Mouse (Mus musculus) left cerebral cortex, adult 2 months (tissue): Measurements from ENCODE around the gene Kif15. TPM values are rescaled to one million over a fixed set of nuclear protein-coding genes. Genes with fewer than 3 reads are reported as not detected.

Experiments used
- DNase-seq, 2 experiments: peaks; one replicate each; pipeline ENCODE4 v3.0.0; 2021 to 2022; ENCODE audit warnings: low spot score in 2 of 2, mixed read lengths in 1 of 2; ENCODE audit errors: extremely low spot score in 1 of 2
- H3K27ac ChIP-seq: fragments of 200-600 bp; 2 replicates; pipeline ENCODE4 v1.8.1; 2022
- H3K4me3 ChIP-seq: fragments of 200-600 bp; 2 replicates; pipeline ENCODE4 v1.8.1; 2022
- CTCF ChIP-seq: fragments of 200-600 bp; IDR thresholded peaks from 2 replicates; pipeline ENCODE4 v1.8.1; 2022; ENCODE audit warnings: antibody characterized with exemption, mild to moderate bottlenecking, moderate library complexity
- intact Hi-C: fragments of 180-260 bp; cut with DNase I; formaldehyde crosslinking; loops from one replicate; pipeline ENCODE4 v1.15.1; 2025
- long read RNA-seq, 2 experiments: library from polyadenylated mRNA; stranded (forward); transcript quantifications; one replicate each; pipeline ENCODE4 v2.0.0; 2021; ENCODE audit warnings: borderline mapping rate in 2 of 2
- total RNA-seq, 2 experiments: library from RNA; stranded (reverse); gene quantifications; 2 replicates each; pipeline ENCODE4 v1.2.3; 2021

Kif15 gene
- total RNA-seq, result 1 to 10 TPM; 1.3 to 1.5 TPM
- long read RNA-seq, experiment 1, result 0 reads
- long read RNA-seq, experiment 2, result 0 reads

DNA sequence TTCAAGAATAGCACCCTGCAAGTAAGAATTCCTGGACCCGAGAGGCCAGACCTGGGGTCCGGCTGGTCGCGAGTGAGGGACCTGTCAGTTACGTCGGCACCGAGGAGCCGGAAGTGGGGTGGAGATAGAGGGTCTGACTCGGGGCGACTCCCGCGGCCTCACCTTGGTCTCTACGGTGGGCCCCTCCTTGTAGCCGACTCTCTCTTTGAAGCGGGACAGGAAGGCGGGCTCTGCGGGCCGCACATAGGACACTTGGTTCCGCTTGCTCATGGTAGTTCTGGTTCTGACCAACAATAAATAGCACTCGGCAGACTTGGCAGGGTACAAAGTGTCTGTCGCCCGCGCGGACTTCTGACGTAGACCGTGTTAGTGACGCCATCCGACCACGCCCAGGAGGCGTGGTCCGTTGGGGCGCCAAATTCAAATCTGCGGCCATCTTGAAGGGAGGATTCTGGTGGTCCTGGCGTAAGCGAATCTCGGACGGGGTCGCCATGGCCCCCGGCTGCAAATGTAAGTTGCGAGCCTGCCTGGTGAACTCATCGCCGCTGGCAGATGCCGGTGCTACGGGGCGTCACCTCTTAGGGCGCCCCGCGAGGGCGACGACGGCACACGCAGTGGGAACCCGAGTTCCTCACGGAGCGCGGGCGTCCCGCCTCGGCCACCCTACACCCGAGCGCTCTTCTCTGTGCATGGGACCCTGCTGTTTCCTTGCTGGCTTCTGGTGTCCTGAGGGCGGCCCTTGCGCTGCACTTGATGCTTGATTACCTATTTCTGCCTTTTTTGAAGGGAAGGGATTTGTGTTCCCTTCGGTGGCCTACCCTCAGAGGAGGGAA is at the start of gene Kif15, which contains the start of gene 1110059G10Rik:
Gene Kif15 (plus strand): TSS at position 404 of the 833 bp plus-strand sequence.
Gene 1110059G10Rik (minus strand): TSS at position 358 of the 833 bp plus-strand sequence.
- intact Hi-C loops, result loop anchor here (1.0 to 5.0 kb wide), 3 partner anchors 28 to 161 kb away; partner anchors contain the start of genes Exosc7, Tmem42, Zdhhc3 and Zfp105
- peak; percentile 31 for TF ChIP-seq CTCF
- Histone ChIP-seq H3K4me3 (peak within 1 kb of the TSS; percentile 91), H3K27ac (peak within 1 kb of the TSS; percentile 97)
- peak; percentile 92 to 95 for DNase-seq

DNA sequence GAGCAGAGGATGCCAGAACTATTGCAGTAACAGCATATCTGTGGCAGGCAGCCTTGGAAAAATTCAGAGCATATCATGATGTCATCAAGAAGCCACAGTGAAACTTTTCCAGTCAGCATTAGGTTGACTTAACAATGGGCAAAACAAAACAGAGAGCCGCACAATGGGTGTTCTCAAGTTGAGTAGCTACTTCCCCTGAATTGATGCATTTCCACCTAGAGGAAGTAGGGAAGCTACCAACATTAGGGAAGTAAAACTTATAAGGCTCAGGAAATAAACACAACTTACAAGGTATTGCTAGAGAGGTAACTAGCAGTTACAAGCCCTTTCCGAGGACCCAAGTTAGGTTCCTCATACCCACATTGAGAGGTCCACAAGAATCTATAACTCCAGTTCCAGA is 49.8 kb upstream of the Kif15 start:
- no peak for TF ChIP-seq CTCF
- no peak overlapping the region for H3K27ac ChIP-seq
- intact Hi-C loops, result no loop called here
- H3K4me3 ChIP-seq, result no peak overlapping the region
- DNase-seq, result no peak

DNA sequence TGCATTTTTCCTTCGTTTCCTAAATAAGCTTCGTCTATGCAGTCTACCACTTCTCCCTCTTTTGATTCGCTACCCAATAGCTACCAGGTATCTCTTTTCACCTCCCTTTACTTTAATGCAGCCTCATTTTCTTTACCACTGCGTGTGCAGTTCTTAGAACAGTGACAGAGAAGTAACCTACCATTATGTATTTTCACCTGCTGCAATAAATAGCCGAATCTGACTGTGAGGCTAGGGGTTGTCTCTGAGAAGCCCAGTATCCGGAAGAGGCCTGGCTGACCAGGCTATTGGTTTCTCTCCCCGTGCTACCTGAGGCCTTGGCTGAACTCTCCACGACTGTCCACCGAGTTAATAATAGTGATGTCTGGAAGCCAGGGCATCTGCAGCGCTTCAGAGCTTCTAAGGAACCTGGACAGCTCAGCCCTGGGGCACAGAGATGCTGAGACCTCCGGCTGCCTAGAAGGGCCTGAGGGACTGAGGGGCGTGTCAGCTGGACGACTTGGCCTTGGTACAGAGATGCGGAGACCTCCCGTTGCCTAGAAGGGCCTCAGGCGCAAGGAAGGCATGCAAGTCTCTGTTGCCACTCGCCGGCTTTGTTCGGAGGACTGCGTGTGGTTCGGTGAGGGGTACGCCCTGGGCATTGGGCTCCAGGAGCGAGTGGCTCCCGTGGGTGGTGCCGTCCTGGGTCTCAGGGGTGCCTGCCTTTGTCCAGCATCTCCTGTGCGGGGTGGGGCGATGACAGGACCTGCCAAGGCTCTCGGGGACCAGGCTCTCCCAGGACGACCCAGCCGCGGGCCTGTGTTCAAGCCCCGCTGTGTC is 47.9 kb upstream of the Kif15 start:
- TF ChIP-seq CTCF, result no peak
- no peak overlapping the region; the same call in 1 of the 2 replicates for H3K27ac ChIP-seq
- intact Hi-C loops, result no loop called here

DNA sequence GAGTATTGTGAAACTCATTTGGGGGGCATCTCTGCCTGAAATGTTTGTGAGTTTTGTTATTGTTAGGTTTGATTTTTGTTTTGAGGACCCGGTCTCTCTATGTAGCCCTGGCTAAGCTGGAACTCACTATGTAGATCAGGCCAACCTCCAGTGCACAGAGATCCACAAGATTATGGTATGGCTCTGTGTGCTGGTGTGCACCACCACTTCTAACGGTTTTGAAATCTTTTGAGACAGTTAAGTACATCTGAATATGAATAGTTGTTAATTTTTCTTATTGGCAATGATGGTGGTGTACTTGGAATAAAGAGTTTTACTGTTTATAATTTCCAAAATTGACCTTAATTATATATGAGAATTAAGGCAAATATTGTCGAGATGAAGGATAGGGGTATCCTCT is 28.4 kb upstream of the Kif15 start:
- intact Hi-C loops, result loop anchor here (1.0 to 2.0 kb wide), 2 partner anchors 28 to 56 kb away; partner anchors contain the start of genes 1110059G10Rik, Kif15 and Zfp445
- no peak for TF ChIP-seq CTCF
- peak overlapping the region; percentile 71 for H3K27ac ChIP-seq
- DNase-seq, result no peak
- H3K4me3 ChIP-seq, result peak overlapping the region; percentile 71

More for the DNA sequence above, 47.9 kb upstream of the Kif15 start:
- peak; percentile 35 to 38 for DNase-seq
- peak overlapping the region; percentile 55 for H3K4me3 ChIP-seq

DNA sequence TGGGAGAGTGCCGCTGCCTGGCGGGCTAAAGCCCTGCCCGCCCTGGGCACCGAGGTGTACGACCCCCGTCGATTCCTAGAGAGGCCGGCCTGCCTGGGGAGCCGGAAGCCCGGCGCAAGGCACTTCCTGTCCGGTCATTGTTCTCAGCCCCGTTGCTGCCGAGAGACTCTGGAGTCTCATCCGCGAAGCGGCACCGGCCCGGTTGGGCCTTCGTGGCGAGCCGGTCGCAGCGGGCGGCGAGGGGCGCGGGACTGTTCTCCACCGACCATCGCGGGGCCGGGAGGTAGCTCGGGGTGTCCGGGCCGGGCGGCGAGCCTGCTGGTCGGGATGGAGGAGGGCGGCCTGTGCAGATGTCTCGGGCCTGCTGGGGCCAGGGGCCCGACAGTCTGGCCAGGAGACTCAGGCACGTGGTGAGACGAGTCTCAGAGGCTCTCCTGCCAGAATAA is 27.9 kb upstream of the Kif15 start, which contains the start of gene Zfp105:
Gene Zfp105 (plus strand): TSS at position 137 of the 446 bp plus-strand sequence.
- no peak; the same call in 1 of the 2 replicates for TF ChIP-seq CTCF
- peak; percentile 58 to 59 for DNase-seq
- Histone ChIP-seq H3K27ac (peak within 1 kb of the TSS; percentile 71), H3K4me3 (peak within 1 kb of the TSS; percentile 71)
- intact Hi-C loops, result loop anchor here (1.0 to 2.0 kb wide), 2 partner anchors 28 to 57 kb away; partner anchors contain the start of genes 1110059G10Rik, Kif15 and Zfp445

DNA sequence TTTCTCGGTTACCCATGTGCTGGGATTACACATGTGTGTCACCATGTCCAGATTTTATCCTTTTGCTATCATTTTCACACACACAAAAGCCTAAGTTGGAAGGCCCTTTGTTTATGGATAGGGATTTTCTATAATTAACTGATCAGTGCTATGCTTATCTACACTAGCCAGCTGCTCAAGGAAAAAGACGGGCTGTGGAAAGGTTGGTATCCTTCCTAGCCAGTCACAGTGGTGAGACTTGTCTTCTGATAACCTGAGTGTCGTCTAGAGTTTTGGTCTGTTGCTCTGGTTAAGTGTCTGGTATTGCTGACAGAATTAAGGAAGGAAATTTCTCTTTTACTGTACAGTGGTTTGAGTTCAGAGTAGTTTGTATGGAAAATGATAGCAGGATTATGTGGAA is 21.9 kb upstream of the Kif15 start:
- DNase-seq, result no peak
- intact Hi-C loops, result no loop called here
- Histone ChIP-seq H3K4me3 (no peak overlapping the region), H3K27ac (no peak overlapping the region)
- TF ChIP-seq CTCF, result no peak

DNA sequence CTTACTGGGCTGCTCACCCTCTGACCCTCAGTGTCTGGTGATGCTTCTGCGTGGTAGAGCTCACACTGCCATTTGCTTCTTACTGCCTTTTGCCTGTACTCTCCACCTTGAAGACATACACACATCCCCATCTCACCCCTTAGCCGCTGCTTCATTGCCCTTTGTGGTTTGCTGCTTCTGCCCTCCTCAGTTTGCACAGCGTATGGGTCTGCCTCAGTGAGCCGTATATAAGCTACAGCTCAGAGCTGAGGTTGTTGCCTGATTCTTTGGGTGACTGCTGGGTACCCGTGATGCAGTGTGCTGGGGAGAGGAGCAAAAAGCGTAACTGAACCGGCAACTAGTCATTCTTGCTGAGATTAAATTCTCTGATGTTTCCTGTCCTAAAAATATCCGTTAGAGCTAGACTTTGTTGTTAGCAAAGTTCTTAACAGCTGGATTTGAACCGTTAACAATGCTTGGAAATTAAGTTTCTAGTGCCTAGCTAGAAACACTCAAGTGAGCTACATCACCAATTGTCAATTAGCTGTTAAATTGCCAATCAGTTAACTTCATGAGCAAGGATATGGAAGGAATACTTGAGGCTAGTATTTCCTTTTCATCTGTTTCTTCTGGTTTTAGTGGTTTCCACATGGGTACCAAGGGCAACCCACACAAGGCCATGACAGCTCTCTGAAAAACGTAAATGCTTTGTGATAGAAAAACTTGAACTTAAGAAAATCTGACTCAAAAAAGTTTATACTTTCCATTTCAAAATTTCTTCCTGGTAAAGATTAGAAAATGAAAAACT is 47.8 kb downstream of the Kif15 start:
- TF ChIP-seq CTCF, result no peak
- Histone ChIP-seq H3K4me3 (no peak overlapping the region), H3K27ac (no peak overlapping the region)
- intact Hi-C loops, result no loop called here
- DNase-seq, result no peak

DNA sequence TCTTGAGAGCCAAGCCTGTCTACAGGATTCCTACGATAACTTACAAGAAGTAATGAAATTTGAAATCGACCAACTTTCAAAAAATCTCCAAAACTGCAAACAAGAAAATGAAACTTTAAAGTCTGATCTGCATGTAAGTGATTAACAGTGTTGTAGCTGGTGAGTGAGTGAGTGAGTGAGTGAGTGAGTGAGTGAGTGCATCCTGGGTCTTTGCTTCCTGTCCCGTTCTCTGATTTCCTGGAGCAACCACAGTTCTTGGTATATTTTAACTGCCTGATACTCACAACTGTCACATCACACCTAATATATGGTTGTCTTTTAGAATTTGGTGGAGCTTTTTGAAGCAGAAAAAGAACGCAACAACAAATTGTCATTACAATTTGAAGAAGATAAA is 48.3 kb downstream of the Kif15 start:
- no peak for TF ChIP-seq CTCF
- intact Hi-C loops, result no loop called here
- no peak for DNase-seq
- H3K27ac ChIP-seq, result no peak overlapping the region
- no peak overlapping the region for H3K4me3 ChIP-seq

DNA sequence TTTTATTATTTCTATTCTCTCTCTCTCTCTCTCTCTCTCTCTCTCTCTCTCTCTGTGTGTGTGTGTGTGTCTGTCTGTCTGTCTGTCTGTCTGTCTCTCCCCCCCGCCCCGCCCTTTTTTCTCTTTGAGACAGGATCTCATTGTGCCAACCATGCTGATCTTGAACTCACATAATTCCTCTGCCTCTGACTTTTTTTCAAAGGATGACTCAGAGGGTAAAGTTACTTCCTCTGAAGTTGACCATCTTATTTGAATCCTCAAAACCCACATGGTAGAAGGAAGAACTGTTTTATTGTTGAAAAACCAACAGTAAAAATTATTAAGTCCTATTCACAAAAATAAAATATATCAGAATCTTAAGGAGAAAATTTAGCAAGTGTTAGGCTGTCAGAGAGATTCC is 53.9 kb downstream of the Kif15 start:
- H3K4me3 ChIP-seq, result no peak overlapping the region
- TF ChIP-seq CTCF, result no peak
- H3K27ac ChIP-seq, result no peak overlapping the region
- no peak for DNase-seq
- intact Hi-C loops, result no loop called here

DNA sequence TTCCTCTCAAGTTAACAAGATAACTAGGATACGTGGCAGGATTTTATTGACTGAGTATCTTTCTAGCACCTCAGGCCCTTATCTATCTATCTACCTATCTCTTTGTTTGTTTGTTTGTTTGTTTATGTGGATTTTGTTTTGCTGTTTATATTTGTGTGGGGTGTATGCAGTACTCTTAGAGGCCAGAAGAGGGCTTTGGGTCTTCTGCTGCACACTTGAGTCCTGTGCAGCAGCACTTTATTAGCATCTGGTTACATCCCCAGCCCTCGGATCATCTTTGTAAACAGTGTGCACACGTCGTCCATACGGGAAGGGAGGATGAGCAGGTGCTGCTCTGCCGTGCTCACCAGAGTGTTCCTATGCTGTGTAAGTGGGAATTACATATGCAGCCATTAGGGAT is 55.2 kb downstream of the Kif15 start:
- intact Hi-C loops, result no loop called here
- peak; percentile 41 for TF ChIP-seq CTCF

More for the DNA sequence above, 55.2 kb downstream of the Kif15 start:
- no peak overlapping the region for H3K4me3 ChIP-seq
- no peak overlapping the region for H3K27ac ChIP-seq
- DNase-seq, result no peak
